Mouse (Mus musculus) spleen, adult 12 weeks (tissue): ENCODE results near the gene Sh2d7.
"Not testable (repeated sequence)": the region's sequence is repeated elsewhere in the genome, so short reads cannot be mapped to it uniquely, and the experiment has no call there.

ENCODE experiments used
- DNase-seq: peaks from one replicate; pipeline ENCODE4 v3.0.0; 2022; ENCODE audit warnings: low spot score

Gene Sh2d7

GRCm38 (mm10) chr9:54544212-54544953 lies 5.6 kb downstream of the Sh2d7 start:
- DNase-seq, result no peak

DNA sequence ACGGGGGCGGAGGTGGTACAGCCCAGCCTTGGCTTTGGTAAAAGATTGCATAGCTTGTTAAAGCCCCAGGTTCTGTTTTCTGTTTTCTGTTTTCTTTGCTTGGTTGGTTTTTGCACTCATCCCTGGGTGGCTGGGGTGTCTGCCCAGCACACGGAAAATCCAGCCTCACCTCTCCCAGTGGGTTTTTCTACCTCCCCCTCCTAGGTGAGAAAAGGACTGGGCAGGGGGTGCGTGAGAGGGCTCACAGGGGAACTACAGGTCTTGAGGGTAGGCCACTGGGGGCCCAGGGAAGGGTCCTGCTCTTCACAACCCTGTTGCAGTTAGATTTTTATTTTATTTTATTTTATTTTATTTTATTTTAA lies 6.2 kb downstream of the Sh2d7 start:
- DNase-seq, result no peak

- peak; percentile 23 for DNase-seq
These were observed 8.8 kb downstream of the Sh2d7 start for GRCm38 (mm10) chr9:54547536-54547935.

DNA sequence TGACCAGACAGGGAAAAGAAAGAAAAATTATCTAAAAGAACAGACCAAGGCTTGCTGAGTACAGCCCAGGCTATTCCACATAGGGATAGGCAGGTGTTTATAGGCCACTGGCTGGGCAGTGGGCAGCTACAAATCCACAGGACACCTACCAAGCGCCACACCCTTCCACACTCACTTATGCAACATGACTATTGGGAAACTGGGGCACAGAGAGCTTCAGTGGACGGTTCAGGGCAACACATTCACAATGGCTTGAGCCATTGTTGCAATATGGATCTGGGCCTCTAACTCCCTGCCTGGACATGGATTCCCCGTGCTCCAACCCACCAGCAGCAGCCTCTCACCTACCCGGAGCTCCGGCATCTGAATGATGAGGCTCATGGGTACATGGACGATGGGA lies 10.6 kb downstream of the Sh2d7 start:
- no peak for DNase-seq

GRCm38 (mm10) chr9:54552409-54552808 lies 13.6 kb downstream of the Sh2d7 start:
- DNase-seq, result no peak

DNA sequence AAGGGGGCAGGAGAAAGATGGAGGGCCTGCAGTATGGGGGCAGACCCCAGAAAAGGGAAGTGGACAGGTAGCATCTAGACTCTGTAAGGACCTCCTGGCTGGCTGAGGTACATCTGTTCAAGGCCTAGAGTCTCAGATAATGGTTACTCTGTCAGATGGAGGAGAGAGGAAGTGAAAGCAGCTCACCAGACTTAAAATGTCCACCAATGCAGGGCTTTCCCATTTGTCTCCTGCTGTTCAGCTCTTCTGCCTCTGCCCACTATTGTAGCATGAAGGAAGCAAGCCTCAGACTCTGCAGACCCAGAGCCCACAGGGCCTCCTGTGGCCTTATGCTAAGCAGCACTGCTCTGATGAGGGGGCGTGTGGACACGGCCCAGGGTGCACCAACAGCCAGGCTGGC lies 16.3 kb downstream of the Sh2d7 start:
- no peak for DNase-seq

- no peak for DNase-seq
These were observed 19.9 kb downstream of the Sh2d7 start for GRCm38 (mm10) chr9:54558731-54559130.

- DNase-seq, result peak; percentile 45
These were observed 21.1 kb downstream of the Sh2d7 start, which contains the start of gene Cib2 for GRCm38 (mm10) chr9:54559771-54560471. Gene Cib2 (minus strand): TSS chr9:54560218.

DNA sequence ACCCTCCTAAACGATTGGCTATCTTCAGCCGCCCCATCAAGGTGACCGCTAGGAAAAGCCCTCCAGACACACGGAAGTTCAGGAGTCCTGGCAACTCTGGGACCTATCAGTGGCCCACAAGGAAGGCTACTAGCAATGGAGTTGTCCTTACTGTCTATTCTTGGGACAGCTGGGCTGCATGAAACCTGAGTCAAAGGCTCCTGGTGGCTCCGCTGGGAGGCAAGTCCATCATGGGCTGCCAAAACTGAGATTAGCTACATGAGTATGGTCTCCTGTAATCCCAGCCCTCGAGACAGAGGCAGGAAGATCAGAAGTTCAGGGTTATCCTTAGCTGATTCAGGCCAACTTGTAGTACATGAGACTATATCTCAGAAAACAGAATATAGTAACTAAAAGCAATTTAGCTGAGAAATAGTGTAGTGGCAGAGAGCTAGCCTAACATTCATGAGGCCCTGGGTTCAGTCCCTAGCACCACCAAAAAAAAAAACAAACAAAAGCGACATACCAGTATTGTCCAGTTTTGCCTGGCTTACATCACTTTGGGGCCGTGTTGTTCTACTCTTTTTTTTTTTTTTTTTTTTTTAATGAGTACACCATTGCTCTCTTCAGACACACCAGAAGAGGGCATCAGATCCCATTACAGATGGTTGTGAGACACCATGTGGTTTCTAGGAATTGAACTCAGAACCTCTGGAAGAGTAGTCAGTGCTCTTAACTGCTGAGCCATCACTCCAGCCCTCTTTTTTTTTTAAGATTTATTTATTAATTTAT lies 22.2 kb downstream of the Sh2d7 start:
- no peak for DNase-seq

DNA sequence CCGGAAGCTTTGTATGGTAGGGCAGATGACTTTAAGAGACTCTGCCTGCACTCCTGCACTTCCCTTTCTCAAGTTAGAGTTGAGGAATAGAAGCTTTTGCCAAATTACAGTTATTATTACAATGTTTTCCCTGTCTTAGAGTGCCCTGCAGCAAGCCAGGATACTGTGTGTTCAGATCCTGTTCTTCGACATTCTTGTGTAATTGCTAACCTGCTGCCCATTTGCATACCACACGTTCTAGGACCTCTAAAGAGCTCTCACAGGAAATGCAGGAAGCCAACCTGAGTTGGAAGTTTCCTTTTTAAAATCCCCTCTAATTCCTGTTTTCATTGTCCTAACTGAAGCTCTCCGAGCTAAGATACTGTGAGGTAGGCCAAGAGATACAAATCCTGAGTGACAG lies 28.2 kb downstream of the Sh2d7 start:
- DNase-seq, result no peak

DNA sequence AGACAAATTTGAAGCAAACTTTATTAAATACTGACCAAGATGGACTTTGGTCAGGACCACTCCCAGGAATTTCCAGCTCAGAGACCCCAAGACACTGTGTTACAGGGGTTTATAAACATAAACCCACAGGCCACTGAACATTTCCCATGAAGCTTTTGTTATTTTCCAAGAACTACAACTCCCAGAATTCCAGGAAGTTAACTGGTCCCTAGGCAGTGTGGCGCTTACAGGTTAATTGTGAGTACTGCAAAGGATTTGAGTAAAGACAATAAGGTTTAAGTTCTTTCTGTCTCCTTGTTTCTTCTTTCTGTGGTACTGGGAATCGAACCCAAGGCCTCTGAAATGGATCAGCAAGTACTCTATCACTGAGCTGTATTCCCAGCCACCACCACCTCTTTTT lies 29.9 kb downstream of the Sh2d7 start:
- no peak for DNase-seq

DNA sequence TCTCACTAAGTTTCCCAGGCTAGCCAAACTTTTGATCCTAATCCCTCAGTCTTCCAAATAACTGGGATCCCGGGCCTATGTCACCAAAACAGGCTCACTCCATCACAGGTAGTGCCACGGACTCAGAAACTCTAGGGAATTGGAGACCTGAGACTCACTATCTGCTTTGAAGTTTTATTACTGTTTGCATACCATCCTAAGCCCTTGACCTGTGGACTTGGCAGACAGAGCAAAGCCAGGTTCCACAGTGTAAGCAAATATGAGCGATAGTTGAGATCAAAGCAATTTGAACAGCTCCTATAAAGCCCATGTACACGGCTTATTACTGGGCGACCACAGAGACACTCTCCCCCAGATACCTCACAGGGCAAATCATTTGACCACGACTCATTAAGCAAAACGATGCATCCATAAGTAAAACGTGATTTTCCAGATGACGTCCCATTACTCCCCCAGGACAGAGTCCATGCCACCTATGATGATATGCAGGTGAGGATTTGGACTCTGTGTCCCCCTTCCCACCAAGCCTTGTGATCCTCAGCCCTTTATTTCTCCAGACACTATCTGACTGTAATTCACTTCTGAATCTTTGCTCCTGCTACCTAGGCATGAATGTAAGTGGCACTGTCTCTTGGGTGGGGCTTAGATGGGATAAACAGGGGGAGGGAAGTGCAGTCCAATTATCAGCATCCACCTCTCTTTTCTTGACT lies 32.5 kb downstream of the Sh2d7 start:
- no peak for DNase-seq

GRCm38 (mm10) chr9:54583712-54584111 lies 44.9 kb downstream of the Sh2d7 start:
- no peak for DNase-seq

- not testable (repeated sequence) for DNase-seq
These were observed 45.3 kb downstream of the Sh2d7 start for GRCm38 (mm10) chr9:54584127-54584526.

GRCm38 (mm10) chr9:54585839-54586198 lies 47.0 kb downstream of the Sh2d7 start:
- DNase-seq, result no peak

GRCm38 (mm10) chr9:54586199-54587061 lies 47.6 kb downstream of the Sh2d7 start, which contains the start of gene Idh3a:
Gene Idh3a (plus strand): TSS chr9:54586334.
- DNase-seq, result peak; percentile 98

- no peak for DNase-seq
These were observed 49.1 kb downstream of the Sh2d7 start for GRCm38 (mm10) chr9:54587863-54588262.

GRCm38 (mm10) chr9:54593652-54594051 lies 54.9 kb downstream of the Sh2d7 start:
- not testable (repeated sequence) for DNase-seq
